In genomic region chr13:72638401-72639130, GRCm38 (mm10) we compare ENCODE assay signal across 9 mouse cellular contexts. TPM values are rescaled to one million over a fixed set of nuclear protein-coding genes. Genes with fewer than 3 reads are reported as not detected.
DNase-seq lines count a peak whose midpoint lies in the region; ATAC-seq and TF ChIP-seq lines count a peak whose summit lies in the region.
"Had no signal": no experiment of that assay in that cellular context is flagged by ENCODE, and none has a peak within 500 bp of the region (broad histone marks: within the 10 kb centered on the region; RNA-seq: fewer than 3 reads in every experiment).

No protein-coding gene starts in this region.

- peak overlapping the region; percentile 60 for H3K4me3 ChIP-seq in heart, postnatal 0 days (ENCODE audit: low read depth, low read length)

- no peak for TF ChIP-seq CTCF in heart, postnatal 0 days (IDR thresholded peaks at IDR 0.05; ENCODE audit: low read depth)

- TF ChIP-seq EP300 in heart, postnatal 0 days (IDR thresholded peaks at IDR 0.05; ENCODE audit: low read depth), result no peak

- no peaks in the 10 kb centered on the region for H3K9me3 ChIP-seq in heart, postnatal 0 days (replicated peaks; ENCODE audit: control insufficient read depth, low read length)

- H3K36me3 ChIP-seq in heart, postnatal 0 days (replicated peaks; ENCODE audit: control insufficient read depth, insufficient read depth, low read length), result no peaks in the 10 kb centered on the region

- H3K27me3 ChIP-seq in heart, postnatal 0 days (ENCODE audit: control insufficient read depth, insufficient read depth, low read length), result peaks cover 83% of the 10 kb centered on the region

- DNase-seq in heart, adult 11 months, result peak; percentile 85
- no peak for DNase-seq in heart, postnatal 10 days
- peak; percentile 37 for DNase-seq in ES-CJ7 (ENCODE audit: low read depth, low spot score)
- DNase-seq in heart, postnatal 0 days (ENCODE audit: low spot score), result no peak
- peak; percentile 28 for DNase-seq in mesoderm, embryonic 11.5 days (ENCODE audit: low read depth, low spot score)
- DNase-seq in adrenal gland, postnatal 10 days, result no peak
- no peak for DNase-seq in yolk sac, embryonic 10.5 days (ENCODE audit: low spot score)
- DNase-seq: gastrocnemius, postnatal 36 days had no signal

- no peak overlapping the region for H3K9ac ChIP-seq in heart, postnatal 0 days (replicated peaks; ENCODE audit: low read depth, low read length)

- 23% methylated on average over 26 of the region's 26 CpGs for WGBS in heart, postnatal 0 days

- no peak for ATAC-seq in heart, postnatal 0 days (ENCODE audit: insufficient read depth, low read depth)
- no peak for ATAC-seq in monocyte, adult 5-6 weeks (replicated peaks; ENCODE audit: insufficient number of reproducible peaks, low FRiP score, low TSS enrichment, poor library complexity, severe bottlenecking)

- intact Hi-C loops in heart, postnatal 10 days (cut with DNase I), result loop anchor here (5.0 to 10.0 kb wide), 2 partner anchors 394 to 1184 kb away; no protein-coding TSS in a partner anchor

- no peak overlapping the region for H3K27ac ChIP-seq in heart, postnatal 0 days (ENCODE audit: low read depth)

- H3K4me2 ChIP-seq in heart, postnatal 0 days (ENCODE audit: low read depth, low read length), result peak overlapping the region; percentile 90

- no peaks in the 10 kb centered on the region; the same call in 1 of the 2 replicates for H3K4me1 ChIP-seq in heart, postnatal 0 days (ENCODE audit: control insufficient read depth, insufficient read depth)

RNA-seq across cellular contexts. Expression of gene Irx2, which starts 9.9 kb away (rescaled TPM):
- total RNA-seq in heart, postnatal 10 days (2021), result 1 to 10 TPM; 4.3 to 5.8 TPM
- total RNA-seq in heart, postnatal 0 days (2014; rRNA removed; ENCODE audit: low replicate concordance), result 14.0 and 18.7 TPM in 2 replicates
- 5.3 and 6.7 TPM in 2 replicates for polyA plus RNA-seq in heart, postnatal 0 days (2015; fragmentation: Nextera tagmentation; extraction: Ambion mirVana)
- under 1 TPM; 0.42 to 0.60 TPM for total RNA-seq in adrenal gland, postnatal 10 days (2021)
- total RNA-seq in monocyte, adult 5-6 weeks (2017), result 3.5 TPM in 1 of 3 replicates, not detected in the others
- total RNA-seq: gastrocnemius, postnatal 36 days had no signal

Comparison
In these comparisons a context has a peak if more than half of its experiments do, and no peak if none do; other contexts are left out.
1. DNase-seq: peak in heart, adult 11 months (single experiment), ES-CJ7 (single experiment) and mesoderm, embryonic 11.5 days (single experiment); none in heart, postnatal 10 days (0 of 2), heart, postnatal 0 days (single experiment), adrenal gland, postnatal 10 days (single experiment) and yolk sac, embryonic 10.5 days (single experiment).